Mouse (Mus musculus): Measurements from ENCODE around the gene Fbxw5. TPM values are rescaled to one million over a fixed set of nuclear protein-coding genes. Genes with fewer than 3 reads are reported as not detected.

Fbxw5 gene
- total and polyA plus RNA-seq, 2 experiments: 18.6 to 18.8 TPM

GRCm38 (mm10) chr2:25501593-25502486 lies 1.3 kb downstream of the Fbxw5 start, which contains the start of gene C8g:
Gene C8g, minus strand, starts transcription at chr2:25501719.
- Histone ChIP-seq H3K4me1 (ENCODE audit: control insufficient read depth, insufficient read depth, low read length) (peaks cover 17% of the 10 kb centered on the region), H3K27ac (replicated peaks; ENCODE audit: insufficient read depth, low read depth, low read length) (peak within 1 kb of the TSS; percentile 81), H3K36me3 (ENCODE audit: control insufficient read depth, insufficient read depth, low read length) (no peaks in the 10 kb centered on the region), H3K9ac (ENCODE audit: low read depth, low read length) (peak within 1 kb of the TSS; percentile 96), H3K79me2 (ENCODE audit: control insufficient read depth, insufficient read depth, low read length) (peaks cover 10% of the 10 kb centered on the region), H3K4me3 (ENCODE audit: insufficient read depth, low read depth, low read length) (peak within 1 kb of the TSS; percentile 89), H3K27me3 (ENCODE audit: control insufficient read depth, insufficient read depth, low read length) (no peaks in the 10 kb centered on the region)
- no peak for TF ChIP-seq POLR2A (IDR thresholded peaks at IDR 0.05; ENCODE audit: extremely low read depth, insufficient read depth, low read length)
- no peak for TF ChIP-seq CTCF (IDR thresholded peaks at IDR 0.05; ENCODE audit: low read depth, low read length)
- WGBS: 73% methylated on average over 20 of the region's 20 CpGs
- DNase-seq (ENCODE audit: extremely low read depth, low read depth, low spot score): no peak

GRCm38 (mm10) chr2:25502726-25503125 lies 2.2 kb downstream of the Fbxw5 start:
- Histone ChIP-seq H3K4me3 (ENCODE audit: insufficient read depth, low read depth, low read length) (no peak overlapping the region), H3K9ac (ENCODE audit: low read depth, low read length) (no peak overlapping the region), H3K27ac (replicated peaks; ENCODE audit: insufficient read depth, low read depth, low read length) (no peak overlapping the region), H3K4me1 (ENCODE audit: control insufficient read depth, insufficient read depth, low read length) (peaks cover 17% of the 10 kb centered on the region), H3K36me3 (ENCODE audit: control insufficient read depth, insufficient read depth, low read length) (no peaks in the 10 kb centered on the region), H3K79me2 (ENCODE audit: control insufficient read depth, insufficient read depth, low read length) (peaks cover 10% of the 10 kb centered on the region), H3K27me3 (ENCODE audit: control insufficient read depth, insufficient read depth, low read length) (no peaks in the 10 kb centered on the region)
- DNase-seq (ENCODE audit: extremely low read depth, low read depth, low spot score): no peak
- WGBS: 86% methylated on average over 3 of the region's 3 CpGs
- no peak for TF ChIP-seq CTCF (IDR thresholded peaks at IDR 0.05; ENCODE audit: low read depth, low read length)

- WGBS: 97% methylated on average over 19 of the region's 19 CpGs
- Histone ChIP-seq H3K79me2 (ENCODE audit: control insufficient read depth, insufficient read depth, low read length) (peaks cover 10% of the 10 kb centered on the region), H3K27me3 (ENCODE audit: control insufficient read depth, insufficient read depth, low read length) (no peaks in the 10 kb centered on the region), H3K9ac (ENCODE audit: low read depth, low read length) (no peak overlapping the region), H3K27ac (replicated peaks; ENCODE audit: insufficient read depth, low read depth, low read length) (no peak overlapping the region), H3K4me3 (ENCODE audit: insufficient read depth, low read depth, low read length) (no peak overlapping the region), H3K4me1 (ENCODE audit: control insufficient read depth, insufficient read depth, low read length) (peaks cover 7% of the 10 kb centered on the region), H3K36me3 (ENCODE audit: control insufficient read depth, insufficient read depth, low read length) (no peaks in the 10 kb centered on the region)
- TF ChIP-seq CTCF (IDR thresholded peaks at IDR 0.05; ENCODE audit: low read depth, low read length) (no peak), POLR2A (IDR thresholded peaks at IDR 0.05; ENCODE audit: extremely low read depth, insufficient read depth, low read length) (no peak)
- no peak for DNase-seq (ENCODE audit: extremely low read depth, low read depth, low spot score)
Observed at GRCm38 (mm10) chr2:25504538-25504937, 4.0 kb downstream of the Fbxw5 start.

- Histone ChIP-seq H3K4me1 (ENCODE audit: control insufficient read depth, insufficient read depth, low read length) (peaks cover 7% of the 10 kb centered on the region), H3K36me3 (ENCODE audit: control insufficient read depth, insufficient read depth, low read length) (no peaks in the 10 kb centered on the region)
Observed at GRCm38 (mm10) chr2:25505000-25505399, 4.5 kb downstream of the Fbxw5 start.

GRCm38 (mm10) chr2:25505860-25506259 lies 5.3 kb downstream of the Fbxw5 start:
- no peaks in the 10 kb centered on the region for H3K36me3 ChIP-seq (ENCODE audit: control insufficient read depth, insufficient read depth, low read length)
- peaks cover 9% of the 10 kb centered on the region for H3K79me2 ChIP-seq (ENCODE audit: control insufficient read depth, insufficient read depth, low read length)
- H3K4me1 ChIP-seq (ENCODE audit: control insufficient read depth, insufficient read depth, low read length): peaks cover 7% of the 10 kb centered on the region
- H3K27me3 ChIP-seq (ENCODE audit: control insufficient read depth, insufficient read depth, low read length): no peaks in the 10 kb centered on the region
- TF ChIP-seq CTCF (IDR thresholded peaks at IDR 0.05; ENCODE audit: low read depth, low read length): no peak
- TF ChIP-seq POLR2A (IDR thresholded peaks at IDR 0.05; ENCODE audit: extremely low read depth, insufficient read depth, low read length): no peak
- no peak overlapping the region for H3K27ac ChIP-seq (replicated peaks; ENCODE audit: insufficient read depth, low read depth, low read length)
- no peak for DNase-seq (ENCODE audit: extremely low read depth, low read depth, low spot score)
- 95% methylated on average over 4 of the region's 4 CpGs for WGBS
- no peak overlapping the region for H3K4me3 ChIP-seq (ENCODE audit: insufficient read depth, low read depth, low read length)
- no peak overlapping the region for H3K9ac ChIP-seq (ENCODE audit: low read depth, low read length)

More at GRCm38 (mm10) chr2:25505000-25505399, 4.5 kb downstream of the Fbxw5 start:
- Histone ChIP-seq H3K27ac (replicated peaks; ENCODE audit: insufficient read depth, low read depth, low read length) (no peak overlapping the region), H3K4me3 (ENCODE audit: insufficient read depth, low read depth, low read length) (no peak overlapping the region), H3K79me2 (ENCODE audit: control insufficient read depth, insufficient read depth, low read length) (peaks cover 10% of the 10 kb centered on the region), H3K9ac (ENCODE audit: low read depth, low read length) (no peak overlapping the region), H3K27me3 (ENCODE audit: control insufficient read depth, insufficient read depth, low read length) (no peaks in the 10 kb centered on the region)
- TF ChIP-seq POLR2A (IDR thresholded peaks at IDR 0.05; ENCODE audit: extremely low read depth, insufficient read depth, low read length): no peak
- no peak for TF ChIP-seq CTCF (IDR thresholded peaks at IDR 0.05; ENCODE audit: low read depth, low read length)
- no peak for DNase-seq (ENCODE audit: extremely low read depth, low read depth, low spot score)
- WGBS: 91% methylated on average over 1 of the region's 1 CpGs

- Histone ChIP-seq H3K4me1 (ENCODE audit: control insufficient read depth, insufficient read depth, low read length) (peaks cover under 1% of the 10 kb centered on the region; the same call in 1 of the 2 replicates), H3K9ac (ENCODE audit: low read depth, low read length) (no peak overlapping the region), H3K27me3 (ENCODE audit: control insufficient read depth, insufficient read depth, low read length) (no peaks in the 10 kb centered on the region), H3K36me3 (ENCODE audit: control insufficient read depth, insufficient read depth, low read length) (no peaks in the 10 kb centered on the region), H3K79me2 (ENCODE audit: control insufficient read depth, insufficient read depth, low read length) (no peaks in the 10 kb centered on the region), H3K27ac (replicated peaks; ENCODE audit: insufficient read depth, low read depth, low read length) (no peak overlapping the region), H3K4me3 (ENCODE audit: insufficient read depth, low read depth, low read length) (no peak overlapping the region)
- DNase-seq (ENCODE audit: extremely low read depth, low read depth, low spot score): peak; percentile 27
- TF ChIP-seq CTCF (IDR thresholded peaks at IDR 0.05; ENCODE audit: low read depth, low read length): no peak
- no peak for TF ChIP-seq POLR2A (IDR thresholded peaks at IDR 0.05; ENCODE audit: extremely low read depth, insufficient read depth, low read length)
- WGBS: 38% methylated on average over 5 of the region's 5 CpGs
Observed at GRCm38 (mm10) chr2:25506964-25507363, 6.4 kb downstream of the Fbxw5 start.

Data from liver, adult 2 months (tissue).